Mouse (Mus musculus): Measurements from ENCODE around the gene Prr29. TPM values are rescaled to one million over a fixed set of nuclear protein-coding genes. Genes with fewer than 3 reads are reported as not detected.

Prr29 gene
- polyA plus RNA-seq, 1 experiment from 2014 or later: not detected

DNA sequence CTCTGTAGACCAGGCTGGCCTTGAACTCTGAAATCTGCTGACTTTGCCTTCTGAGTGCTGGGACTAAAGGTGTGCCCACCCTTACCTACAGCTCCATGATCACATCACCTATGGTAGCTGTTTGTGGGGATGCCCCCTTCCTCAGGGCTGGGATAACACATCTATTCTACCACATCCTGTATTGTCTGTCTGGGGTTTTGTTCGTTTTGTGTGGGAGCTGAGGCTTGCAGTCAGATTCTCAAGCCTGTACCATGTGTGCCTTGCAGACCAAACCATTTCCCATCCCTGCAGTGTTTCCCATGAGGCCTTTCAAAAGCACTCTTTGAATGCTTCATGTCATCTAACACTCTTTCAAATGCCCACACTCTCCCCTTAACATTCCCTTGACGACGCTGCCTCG is 13.3 kb upstream of the Prr29 start:
- Histone ChIP-seq H3K4me3 (ENCODE audit: low read depth, low read length) (no peak overlapping the region), H3K4me2 (ENCODE audit: low read depth, low read length) (no peak overlapping the region), H3K27ac (ENCODE audit: low read depth) (no peak overlapping the region), H3K36me3 (replicated peaks; ENCODE audit: insufficient read depth, low read length) (no peaks in the 10 kb centered on the region), H3K9me3 (ENCODE audit: low read length) (no peaks in the 10 kb centered on the region), H3K27me3 (ENCODE audit: insufficient read depth, low read length) (no peaks in the 10 kb centered on the region), H3K4me1 (ENCODE audit: insufficient read depth) (peaks cover 6% of the 10 kb centered on the region; the same call in 1 of the 2 replicates), H3K9ac (replicated peaks) (no peak overlapping the region)
- 61% methylated on average over 4 of the region's 4 CpGs for WGBS (ENCODE audit: insufficient replicate concordance)
- TF ChIP-seq CTCF (IDR thresholded peaks at IDR 0.05; ENCODE audit: low read depth) (no peak), EP300 (IDR thresholded peaks at IDR 0.05; ENCODE audit: low read depth) (no peak)
- DNase-seq: no peak
- ATAC-seq: no peak

DNA sequence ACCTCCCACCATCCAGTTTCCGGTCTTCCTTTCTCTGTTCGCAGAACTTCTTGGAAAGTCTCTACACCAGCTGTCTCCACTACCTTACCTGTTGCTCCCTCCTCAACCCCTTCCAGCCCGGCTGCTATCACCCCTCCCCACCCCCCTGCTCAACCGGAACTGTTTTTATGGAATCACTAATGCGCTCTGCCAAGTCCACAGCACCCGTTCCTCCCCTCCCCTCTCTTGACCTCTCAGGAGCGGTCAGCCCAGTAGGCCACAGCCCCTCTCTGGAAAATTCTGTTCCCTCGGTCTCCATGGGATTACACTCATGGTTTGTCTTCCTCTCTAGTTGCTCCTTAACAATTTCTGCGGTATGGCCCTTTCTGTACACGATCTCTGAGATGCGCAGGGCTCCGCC is 12.1 kb upstream of the Prr29 start, which contains the start of gene Scn4a:
Gene Scn4a, minus strand, starts transcription at position 101 of the 400 bp plus-strand sequence.
- TF ChIP-seq CTCF (IDR thresholded peaks at IDR 0.05; ENCODE audit: low read depth) (no peak), EP300 (IDR thresholded peaks at IDR 0.05; ENCODE audit: low read depth) (no peak)
- H3K9ac ChIP-seq (replicated peaks): no peak within 1 kb of the TSS
- no peak within 1 kb of the TSS for H3K4me3 ChIP-seq (ENCODE audit: low read depth, low read length)
- ATAC-seq: no peak
- H3K4me2 ChIP-seq (ENCODE audit: low read depth, low read length): no peak within 1 kb of the TSS
- peaks cover 6% of the 10 kb centered on the region; the same call in 1 of the 2 replicates for H3K4me1 ChIP-seq (ENCODE audit: insufficient read depth)
- no peaks in the 10 kb centered on the region for H3K36me3 ChIP-seq (replicated peaks; ENCODE audit: insufficient read depth, low read length)
- no peak for DNase-seq
- H3K9me3 ChIP-seq (ENCODE audit: low read length): no peaks in the 10 kb centered on the region
- WGBS (ENCODE audit: insufficient replicate concordance): 84% methylated on average over 12 of the region's 12 CpGs
- H3K27me3 ChIP-seq (ENCODE audit: insufficient read depth, low read length): no peaks in the 10 kb centered on the region
- H3K27ac ChIP-seq (ENCODE audit: low read depth): no peak within 1 kb of the TSS

DNA sequence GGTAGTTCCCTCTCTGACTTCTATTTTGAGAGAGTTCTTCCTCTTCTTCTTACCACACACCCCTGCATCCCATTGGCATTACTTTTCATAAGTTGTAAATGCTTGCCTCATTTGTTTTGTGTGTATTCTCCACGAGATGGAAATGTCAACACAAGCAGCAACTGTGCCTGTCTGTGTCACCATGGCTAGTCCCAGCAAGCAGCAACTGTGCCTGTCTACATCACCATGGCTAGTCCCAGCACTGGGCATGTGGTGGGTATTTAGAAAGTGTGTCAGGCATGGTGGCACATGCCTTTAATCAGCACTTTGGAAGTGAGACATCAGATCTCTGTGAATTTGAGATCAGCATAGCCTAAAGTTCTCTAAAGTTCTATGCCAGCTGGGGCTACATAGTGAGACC is 11.1 kb upstream of the Prr29 start:
- Histone ChIP-seq H3K4me2 (ENCODE audit: low read depth, low read length) (no peak overlapping the region), H3K4me1 (ENCODE audit: insufficient read depth) (peaks cover 6% of the 10 kb centered on the region), H3K27me3 (ENCODE audit: insufficient read depth, low read length) (no peaks in the 10 kb centered on the region), H3K36me3 (replicated peaks; ENCODE audit: insufficient read depth, low read length) (no peaks in the 10 kb centered on the region), H3K4me3 (ENCODE audit: low read depth, low read length) (no peak overlapping the region), H3K9me3 (ENCODE audit: low read length) (no peaks in the 10 kb centered on the region), H3K27ac (ENCODE audit: low read depth) (no peak overlapping the region), H3K9ac (replicated peaks) (no peak overlapping the region)
- ATAC-seq: no peak
- 26% methylated on average over 1 of the region's 1 CpGs for WGBS (ENCODE audit: insufficient replicate concordance)
- DNase-seq: no peak
- TF ChIP-seq CTCF (IDR thresholded peaks at IDR 0.05; ENCODE audit: low read depth): no peak
- no peak for TF ChIP-seq EP300 (IDR thresholded peaks at IDR 0.05; ENCODE audit: low read depth)

DNA sequence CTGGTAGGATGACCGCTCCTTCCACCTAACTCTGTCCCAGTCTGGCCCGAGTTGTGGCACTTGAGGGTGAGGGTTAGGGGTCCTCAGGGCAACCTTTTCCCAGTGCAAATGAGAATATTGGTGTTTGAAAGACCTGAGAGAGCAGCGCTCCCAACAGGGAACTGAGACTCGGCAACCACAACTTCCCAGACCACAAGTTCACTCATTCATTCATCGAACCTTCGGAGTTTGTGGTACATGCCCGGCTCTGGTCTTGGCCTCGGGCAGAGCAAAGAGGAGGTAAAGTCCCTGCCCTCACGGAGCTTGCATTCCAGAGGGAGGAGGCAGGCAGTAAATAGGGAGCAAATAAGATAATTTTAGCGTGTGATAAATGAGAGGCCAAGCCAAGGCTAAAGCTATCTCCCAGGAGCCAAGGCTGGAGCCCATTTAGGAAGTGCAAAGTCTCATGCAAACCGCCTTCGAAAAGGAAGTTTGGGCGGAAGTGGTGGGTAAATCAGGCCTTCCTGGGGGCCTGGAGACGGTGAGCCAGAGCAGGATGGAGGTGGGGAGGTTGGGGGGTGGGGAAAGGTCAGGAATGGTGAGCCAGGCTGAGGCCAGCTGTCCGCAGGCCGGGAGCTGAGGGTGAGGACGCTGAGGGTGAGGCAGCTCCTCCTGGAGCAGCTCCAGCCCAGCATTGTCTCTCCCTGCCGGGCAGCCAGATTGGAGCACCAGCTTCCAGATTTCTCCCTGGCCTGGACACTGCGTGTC is 9.7 kb upstream of the Prr29 start:
- ATAC-seq (no peak), DNase-seq (no peak)
- Histone ChIP-seq H3K36me3 (replicated peaks; ENCODE audit: insufficient read depth, low read length) (no peaks in the 10 kb centered on the region), H3K27me3 (ENCODE audit: insufficient read depth, low read length) (no peaks in the 10 kb centered on the region), H3K4me1 (ENCODE audit: insufficient read depth) (peaks cover 6% of the 10 kb centered on the region), H3K4me2 (ENCODE audit: low read depth, low read length) (peak overlapping the region; percentile 20), H3K4me3 (ENCODE audit: low read depth, low read length) (no peak overlapping the region), H3K9ac (replicated peaks) (no peak overlapping the region), H3K27ac (ENCODE audit: low read depth) (no peak overlapping the region), H3K9me3 (ENCODE audit: low read length) (no peaks in the 10 kb centered on the region)
- WGBS (ENCODE audit: insufficient replicate concordance): 28% methylated on average over 19 of the region's 19 CpGs
- TF ChIP-seq EP300 (IDR thresholded peaks at IDR 0.05; ENCODE audit: low read depth): no peak
- no peak for TF ChIP-seq CTCF (IDR thresholded peaks at IDR 0.05; ENCODE audit: low read depth)

DNA sequence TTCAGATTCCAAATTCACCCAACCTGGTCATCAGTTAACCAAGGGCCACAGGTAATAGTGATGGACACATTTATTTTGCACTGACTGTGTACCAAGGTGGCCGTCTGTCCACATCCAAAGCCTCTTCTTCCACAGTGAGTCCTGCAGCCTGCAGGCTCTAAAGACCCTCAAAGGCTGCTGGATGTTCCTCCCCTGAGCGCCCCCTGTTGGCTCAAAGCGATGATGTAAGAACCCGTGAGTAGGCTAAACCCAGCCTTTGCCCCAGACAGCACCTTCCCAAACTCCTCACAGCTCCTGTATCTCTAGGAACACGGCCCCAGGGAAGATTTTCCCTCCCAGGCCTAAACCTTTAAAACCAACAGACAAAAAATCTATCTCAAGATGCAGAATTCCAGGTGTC is 5.9 kb upstream of the Prr29 start:
- 24% methylated on average over 5 of the region's 5 CpGs for WGBS (ENCODE audit: insufficient replicate concordance)

DNA sequence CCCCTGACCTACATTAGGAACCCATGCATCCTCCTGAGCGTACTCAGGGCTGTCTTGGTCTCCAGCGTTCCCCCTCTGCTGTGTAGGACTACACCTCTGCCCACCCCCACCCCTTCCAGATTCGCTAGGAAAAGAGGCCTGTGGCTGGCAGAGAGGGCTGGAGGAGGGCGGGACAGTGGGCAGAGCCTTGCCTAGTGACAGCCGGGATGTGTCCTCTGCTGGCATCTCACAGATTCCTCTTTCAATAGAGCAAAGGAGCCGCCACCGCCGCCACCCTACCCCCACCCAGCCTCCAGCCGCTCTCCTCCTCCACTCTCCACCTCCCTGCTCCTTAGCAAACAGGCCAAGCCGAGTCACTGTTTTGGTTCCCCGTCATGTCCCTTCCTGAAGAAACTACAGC is 560 bp upstream of the Prr29 start:
- TF ChIP-seq CTCF (IDR thresholded peaks at IDR 0.05; ENCODE audit: low read depth): no peak
- TF ChIP-seq EP300 (IDR thresholded peaks at IDR 0.05; ENCODE audit: low read depth): no peak
- DNase-seq (no peak), ATAC-seq (no peak)
- Histone ChIP-seq H3K36me3 (replicated peaks; ENCODE audit: insufficient read depth, low read length) (no peaks in the 10 kb centered on the region), H3K4me1 (ENCODE audit: insufficient read depth) (no peaks in the 10 kb centered on the region), H3K4me3 (ENCODE audit: low read depth, low read length) (no peak overlapping the region), H3K9ac (replicated peaks) (no peak overlapping the region), H3K27me3 (ENCODE audit: insufficient read depth, low read length) (no peaks in the 10 kb centered on the region), H3K27ac (ENCODE audit: low read depth) (no peak overlapping the region), H3K9me3 (ENCODE audit: low read length) (no peaks in the 10 kb centered on the region), H3K4me2 (ENCODE audit: low read depth, low read length) (no peak overlapping the region)
- WGBS (ENCODE audit: insufficient replicate concordance): 19% methylated on average over 11 of the region's 11 CpGs

More for the DNA sequence above, 5.9 kb upstream of the Prr29 start:
- Histone ChIP-seq H3K27ac (ENCODE audit: low read depth) (no peak overlapping the region), H3K4me2 (ENCODE audit: low read depth, low read length) (no peak overlapping the region), H3K4me1 (ENCODE audit: insufficient read depth) (peaks cover 6% of the 10 kb centered on the region), H3K36me3 (replicated peaks; ENCODE audit: insufficient read depth, low read length) (no peaks in the 10 kb centered on the region), H3K4me3 (ENCODE audit: low read depth, low read length) (no peak overlapping the region), H3K27me3 (ENCODE audit: insufficient read depth, low read length) (no peaks in the 10 kb centered on the region), H3K9me3 (ENCODE audit: low read length) (no peaks in the 10 kb centered on the region), H3K9ac (replicated peaks) (no peak overlapping the region)
- no peak for TF ChIP-seq EP300 (IDR thresholded peaks at IDR 0.05; ENCODE audit: low read depth)
- peak; percentile 62 for TF ChIP-seq CTCF (IDR thresholded peaks at IDR 0.05; ENCODE audit: low read depth)
- ATAC-seq: no peak
- peak; percentile 59 for DNase-seq

Measured in liver, postnatal 0 days (tissue).